Mouse (Mus musculus): Measurements from ENCODE around the gene Gm11214. TPM values are rescaled to one million over a fixed set of nuclear protein-coding genes. Genes with fewer than 3 reads are reported as not detected.

Gm11214 gene
- not detected in 2 replicates for polyA plus RNA-seq (2014; fragmentation: Nextera tagmentation; extraction: Ambion mirVana)

DNA sequence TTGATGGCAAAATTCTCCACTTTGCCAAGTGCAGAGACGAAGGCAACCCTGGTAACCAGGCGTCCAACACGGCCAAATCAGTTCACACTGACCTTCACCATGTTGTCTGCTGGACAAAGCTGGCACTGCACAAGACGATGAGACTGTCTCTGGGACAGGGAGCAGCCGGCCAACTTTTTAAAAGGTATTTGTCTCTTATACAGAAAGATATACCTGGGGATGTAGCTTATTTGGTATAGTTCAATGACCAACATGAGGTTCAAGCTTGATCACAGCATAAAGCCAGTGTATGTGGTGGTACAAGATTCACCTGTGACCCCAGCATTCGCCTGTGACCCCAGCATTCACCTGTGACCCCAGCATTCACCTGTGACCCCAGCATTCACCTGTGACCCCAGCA lies at the start of gene Gm11214:
Gm11214 (minus strand) TSS at position 101 of the 400 bp plus-strand sequence.
- H3K9ac ChIP-seq (ENCODE audit: low read depth, low read length), result no peak within 1 kb of the TSS
- H3K4me1 ChIP-seq (ENCODE audit: control insufficient read depth, insufficient read depth, low read length), result no peaks in the 10 kb centered on the region
- H3K4me2 ChIP-seq (ENCODE audit: low read depth, low read length), result no peak within 1 kb of the TSS
- WGBS, result 87% methylated on average over 6 of the region's 6 CpGs
- H3K9me3 ChIP-seq (ENCODE audit: control insufficient read depth, low read length), result no peaks in the 10 kb centered on the region
- ATAC-seq (ENCODE audit: low read depth) (no peak), DNase-seq (ENCODE audit: low spot score) (no peak)
- H3K36me3 ChIP-seq (ENCODE audit: control insufficient read depth, insufficient read depth, low read length), result no peaks in the 10 kb centered on the region
- no peaks in the 10 kb centered on the region for H3K27me3 ChIP-seq (replicated peaks; ENCODE audit: control insufficient read depth, insufficient read depth, low read length)
- H3K27ac ChIP-seq (replicated peaks; ENCODE audit: low read depth, low read length), result no peak within 1 kb of the TSS
- no peak within 1 kb of the TSS for H3K4me3 ChIP-seq (ENCODE audit: low read depth, low read length)

DNA sequence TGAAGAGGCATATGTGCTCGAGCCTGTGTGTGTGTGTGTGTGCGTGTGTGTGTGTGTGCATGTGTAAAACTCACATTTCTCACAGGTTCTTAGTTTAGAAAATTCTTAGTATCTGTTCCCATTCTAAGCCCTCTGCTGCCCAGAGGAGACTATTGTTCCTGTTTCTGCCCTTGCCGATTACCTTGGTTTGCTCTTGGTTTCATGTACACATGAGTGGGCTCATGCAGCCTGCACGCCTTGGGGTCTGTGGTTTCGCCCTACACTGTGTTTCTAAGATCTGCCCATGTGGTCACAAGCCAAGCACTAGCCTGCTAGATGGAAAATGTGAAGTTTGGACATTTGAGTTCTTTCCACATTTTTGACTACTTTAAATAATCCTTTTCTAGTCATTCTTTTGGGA lies 48.7 kb upstream of the Gm11214 start:
- H3K27me3 ChIP-seq (replicated peaks; ENCODE audit: control insufficient read depth, insufficient read depth, low read length), result no peaks in the 10 kb centered on the region
- H3K36me3 ChIP-seq (ENCODE audit: control insufficient read depth, insufficient read depth, low read length), result no peaks in the 10 kb centered on the region
- no peak overlapping the region for H3K4me2 ChIP-seq (ENCODE audit: low read depth, low read length)
- ATAC-seq (ENCODE audit: low read depth) (no peak), DNase-seq (ENCODE audit: low spot score) (no peak)
- H3K9ac ChIP-seq (ENCODE audit: low read depth, low read length), result no peak overlapping the region
- H3K4me1 ChIP-seq (ENCODE audit: control insufficient read depth, insufficient read depth, low read length), result no peaks in the 10 kb centered on the region
- H3K4me3 ChIP-seq (ENCODE audit: low read depth, low read length), result no peak overlapping the region
- no peaks in the 10 kb centered on the region for H3K9me3 ChIP-seq (ENCODE audit: control insufficient read depth, low read length)
- H3K27ac ChIP-seq (replicated peaks; ENCODE audit: low read depth, low read length), result no peak overlapping the region
- WGBS, result 86% methylated on average over 5 of the region's 5 CpGs

DNA sequence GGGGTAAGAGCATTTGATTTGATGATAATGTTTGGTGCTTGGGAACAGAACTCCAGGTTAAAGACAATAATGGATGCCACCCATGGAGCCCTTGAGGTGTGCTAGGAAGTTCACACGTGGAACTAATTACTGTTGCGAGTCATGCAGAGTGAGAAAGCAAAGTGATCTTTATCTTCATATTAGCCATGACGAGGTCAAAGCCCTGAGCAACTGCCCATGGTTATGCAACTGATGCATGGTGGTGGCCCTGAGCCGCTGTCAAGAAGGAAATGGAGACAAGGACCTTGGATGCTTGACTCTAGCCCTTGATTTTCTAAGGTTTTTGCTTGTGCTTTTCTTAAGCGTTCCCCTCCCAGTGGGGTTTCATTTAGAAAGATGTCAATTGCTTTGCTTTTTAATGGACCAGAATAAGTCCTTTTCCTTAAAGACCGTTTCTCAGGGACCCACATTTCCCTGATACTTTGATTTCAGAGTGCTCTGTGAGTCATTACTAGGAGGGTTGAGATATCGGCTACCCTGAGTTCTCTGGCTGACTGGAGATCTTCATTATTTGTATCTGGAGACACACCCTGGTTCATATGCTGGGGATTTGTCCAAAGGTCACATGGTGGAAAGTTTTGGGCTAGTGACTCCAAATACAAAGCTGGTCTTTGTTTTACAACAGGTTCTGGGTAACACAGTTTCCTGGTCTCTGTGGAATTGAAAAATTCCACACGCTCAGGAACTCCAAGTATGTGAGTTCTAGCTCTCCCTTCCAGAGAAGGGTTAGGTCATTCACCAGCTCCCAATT lies 47.4 kb upstream of the Gm11214 start:
- no peak overlapping the region for H3K4me2 ChIP-seq (ENCODE audit: low read depth, low read length)
- no peaks in the 10 kb centered on the region for H3K4me1 ChIP-seq (ENCODE audit: control insufficient read depth, insufficient read depth, low read length)
- DNase-seq (ENCODE audit: low spot score) (no peak), ATAC-seq (ENCODE audit: low read depth) (no peak)
- 62% methylated on average over 8 of the region's 8 CpGs for WGBS
- H3K36me3 ChIP-seq (ENCODE audit: control insufficient read depth, insufficient read depth, low read length), result no peaks in the 10 kb centered on the region
- H3K27me3 ChIP-seq (replicated peaks; ENCODE audit: control insufficient read depth, insufficient read depth, low read length), result no peaks in the 10 kb centered on the region
- no peaks in the 10 kb centered on the region for H3K9me3 ChIP-seq (ENCODE audit: control insufficient read depth, low read length)
- no peak overlapping the region for H3K27ac ChIP-seq (replicated peaks; ENCODE audit: low read depth, low read length)
- H3K4me3 ChIP-seq (ENCODE audit: low read depth, low read length), result no peak overlapping the region
- H3K9ac ChIP-seq (ENCODE audit: low read depth, low read length), result no peak overlapping the region

DNA sequence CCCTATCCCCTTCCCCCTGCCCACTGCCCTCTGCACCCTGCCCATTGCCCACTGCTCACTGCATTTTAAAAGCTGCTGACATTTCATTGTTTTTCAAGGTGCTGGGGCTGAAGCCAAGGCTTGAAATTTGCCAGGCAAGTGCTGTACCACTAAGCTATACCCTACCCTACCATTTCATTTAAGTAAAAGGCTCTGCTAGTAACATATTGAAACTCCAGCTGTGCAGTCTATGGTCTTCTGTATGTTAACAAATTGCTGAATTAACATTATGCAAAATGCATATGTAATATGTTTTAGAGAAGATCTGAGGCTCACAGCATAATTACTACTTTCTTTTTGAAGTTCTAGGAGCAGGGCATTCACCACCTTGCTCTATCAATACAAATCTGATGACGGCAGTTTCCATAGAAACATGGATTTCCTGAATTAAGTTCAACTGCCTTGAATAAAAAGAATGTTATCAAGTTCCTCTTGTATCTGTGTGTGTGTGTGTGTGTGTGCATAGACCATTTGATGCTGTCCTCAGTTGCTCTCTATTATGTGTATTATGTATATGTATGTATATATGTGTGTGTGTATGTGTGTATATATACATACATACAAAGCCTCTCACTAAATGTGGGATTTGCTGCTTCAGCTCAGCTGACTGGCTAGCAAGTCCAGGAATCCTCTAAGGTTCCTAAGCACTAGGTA lies 43.2 kb upstream of the Gm11214 start:
- 73% methylated on average over 1 of the region's 1 CpGs for WGBS
- ATAC-seq (ENCODE audit: low read depth), result no peak
- no peak for DNase-seq (ENCODE audit: low spot score)
- Histone ChIP-seq H3K36me3 (ENCODE audit: control insufficient read depth, insufficient read depth, low read length) (no peaks in the 10 kb centered on the region), H3K27ac (replicated peaks; ENCODE audit: low read depth, low read length) (no peak overlapping the region), H3K4me3 (ENCODE audit: low read depth, low read length) (no peak overlapping the region), H3K9ac (ENCODE audit: low read depth, low read length) (no peak overlapping the region), H3K4me1 (ENCODE audit: control insufficient read depth, insufficient read depth, low read length) (no peaks in the 10 kb centered on the region), H3K4me2 (ENCODE audit: low read depth, low read length) (no peak overlapping the region), H3K27me3 (replicated peaks; ENCODE audit: control insufficient read depth, insufficient read depth, low read length) (no peaks in the 10 kb centered on the region), H3K9me3 (ENCODE audit: control insufficient read depth, low read length) (no peaks in the 10 kb centered on the region)

DNA sequence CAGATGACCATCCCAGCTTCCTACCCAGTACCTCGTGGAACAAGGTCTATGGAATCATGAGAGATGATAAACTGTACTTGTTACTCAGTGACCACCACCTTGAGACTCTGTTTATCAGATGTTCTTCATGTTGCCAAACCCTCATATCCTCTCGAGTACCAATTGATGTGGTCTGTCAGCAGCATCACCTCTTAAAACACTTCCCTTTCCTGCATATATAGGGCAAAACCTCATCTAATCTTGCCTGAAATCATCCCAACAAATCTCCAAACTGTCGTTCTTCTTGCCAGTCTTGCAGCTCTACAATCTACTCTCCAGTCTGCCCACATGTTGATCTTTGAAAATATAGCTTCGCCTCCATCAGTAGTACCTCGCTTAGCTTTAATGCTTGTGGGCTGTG lies 41.1 kb upstream of the Gm11214 start:
- H3K27me3 ChIP-seq (replicated peaks; ENCODE audit: control insufficient read depth, insufficient read depth, low read length), result no peaks in the 10 kb centered on the region
- H3K4me1 ChIP-seq (ENCODE audit: control insufficient read depth, insufficient read depth, low read length), result no peaks in the 10 kb centered on the region
- DNase-seq (ENCODE audit: low spot score), result no peak
- no peak overlapping the region for H3K9ac ChIP-seq (ENCODE audit: low read depth, low read length)
- H3K27ac ChIP-seq (replicated peaks; ENCODE audit: low read depth, low read length), result no peak overlapping the region
- 77% methylated on average over 5 of the region's 5 CpGs for WGBS
- no peak overlapping the region for H3K4me3 ChIP-seq (ENCODE audit: low read depth, low read length)
- no peaks in the 10 kb centered on the region for H3K36me3 ChIP-seq (ENCODE audit: control insufficient read depth, insufficient read depth, low read length)
- H3K4me2 ChIP-seq (ENCODE audit: low read depth, low read length), result no peak overlapping the region
- no peaks in the 10 kb centered on the region for H3K9me3 ChIP-seq (ENCODE audit: control insufficient read depth, low read length)
- no peak for ATAC-seq (ENCODE audit: low read depth)

DNA sequence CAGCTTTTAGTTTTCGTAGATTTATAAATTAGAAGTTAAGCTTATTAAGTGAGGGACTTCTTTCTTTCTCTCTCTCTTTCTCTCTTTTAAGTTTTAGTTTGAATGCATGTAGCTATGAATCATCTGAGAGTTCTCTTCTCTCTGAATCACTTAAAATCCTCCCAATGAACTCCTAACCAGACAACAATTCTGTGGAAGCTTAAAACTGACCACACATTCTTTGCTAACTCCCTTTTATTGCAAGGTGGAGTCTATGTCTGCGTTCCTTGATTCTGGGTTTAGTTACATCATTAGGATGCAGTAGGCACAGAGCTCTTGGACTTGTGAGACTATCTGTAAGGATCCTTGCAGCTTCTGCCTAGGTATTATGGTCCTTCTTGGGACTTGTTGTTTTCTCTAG lies 40.5 kb upstream of the Gm11214 start:
- ATAC-seq (ENCODE audit: low read depth) (no peak), DNase-seq (ENCODE audit: low spot score) (no peak)
- 84% methylated on average over 2 of the region's 2 CpGs for WGBS

DNA sequence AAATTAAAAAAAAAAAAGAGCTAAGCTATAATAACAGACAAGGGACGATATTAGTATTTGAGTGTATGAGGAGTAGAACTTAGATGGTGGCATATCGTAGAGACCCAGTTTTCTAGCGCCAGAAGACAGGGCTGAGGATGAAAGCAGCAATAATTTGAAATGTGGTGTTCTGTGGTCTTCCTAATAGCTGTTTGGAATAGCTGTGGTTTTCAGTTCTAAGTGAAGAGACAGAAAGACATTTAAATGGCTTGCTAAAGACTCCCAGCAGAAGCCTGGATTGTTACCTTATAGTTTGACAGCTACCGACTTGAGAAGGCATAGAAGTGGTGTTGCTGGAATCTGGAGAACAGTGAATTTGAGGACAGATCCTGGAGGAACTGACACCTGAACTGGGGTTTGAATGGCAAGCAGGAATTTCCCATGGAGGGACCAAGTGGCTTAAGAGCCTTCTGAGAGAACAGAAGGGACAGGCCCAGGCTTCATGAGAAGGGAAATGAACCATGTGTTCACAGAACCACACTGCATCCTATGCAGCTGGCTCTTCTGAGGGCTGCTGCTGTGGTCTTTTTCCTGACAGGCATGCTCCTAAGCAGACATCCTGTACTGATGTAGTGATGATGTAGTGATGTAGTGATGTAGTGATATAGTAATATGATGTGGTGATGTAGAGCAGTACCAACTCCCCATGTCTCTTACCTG lies 39.0 kb upstream of the Gm11214 start:
- H3K4me1 ChIP-seq (ENCODE audit: control insufficient read depth, insufficient read depth, low read length), result no peaks in the 10 kb centered on the region
- ATAC-seq (ENCODE audit: low read depth) (no peak), DNase-seq (ENCODE audit: low spot score) (no peak)
- no peaks in the 10 kb centered on the region for H3K27me3 ChIP-seq (replicated peaks; ENCODE audit: control insufficient read depth, insufficient read depth, low read length)
- H3K4me2 ChIP-seq (ENCODE audit: low read depth, low read length), result no peak overlapping the region
- WGBS, result 61% methylated on average over 4 of the region's 4 CpGs
- no peaks in the 10 kb centered on the region for H3K9me3 ChIP-seq (ENCODE audit: control insufficient read depth, low read length)
- H3K27ac ChIP-seq (replicated peaks; ENCODE audit: low read depth, low read length), result no peak overlapping the region
- no peaks in the 10 kb centered on the region for H3K36me3 ChIP-seq (ENCODE audit: control insufficient read depth, insufficient read depth, low read length)
- no peak overlapping the region for H3K4me3 ChIP-seq (ENCODE audit: low read depth, low read length)
- H3K9ac ChIP-seq (ENCODE audit: low read depth, low read length), result no peak overlapping the region

More for the DNA sequence above, 40.5 kb upstream of the Gm11214 start:
- Histone ChIP-seq H3K27ac (replicated peaks; ENCODE audit: low read depth, low read length) (no peak overlapping the region), H3K4me3 (ENCODE audit: low read depth, low read length) (no peak overlapping the region), H3K36me3 (ENCODE audit: control insufficient read depth, insufficient read depth, low read length) (no peaks in the 10 kb centered on the region), H3K27me3 (replicated peaks; ENCODE audit: control insufficient read depth, insufficient read depth, low read length) (no peaks in the 10 kb centered on the region), H3K4me2 (ENCODE audit: low read depth, low read length) (no peak overlapping the region), H3K9ac (ENCODE audit: low read depth, low read length) (no peak overlapping the region), H3K4me1 (ENCODE audit: control insufficient read depth, insufficient read depth, low read length) (no peaks in the 10 kb centered on the region), H3K9me3 (ENCODE audit: control insufficient read depth, low read length) (no peaks in the 10 kb centered on the region)

DNA sequence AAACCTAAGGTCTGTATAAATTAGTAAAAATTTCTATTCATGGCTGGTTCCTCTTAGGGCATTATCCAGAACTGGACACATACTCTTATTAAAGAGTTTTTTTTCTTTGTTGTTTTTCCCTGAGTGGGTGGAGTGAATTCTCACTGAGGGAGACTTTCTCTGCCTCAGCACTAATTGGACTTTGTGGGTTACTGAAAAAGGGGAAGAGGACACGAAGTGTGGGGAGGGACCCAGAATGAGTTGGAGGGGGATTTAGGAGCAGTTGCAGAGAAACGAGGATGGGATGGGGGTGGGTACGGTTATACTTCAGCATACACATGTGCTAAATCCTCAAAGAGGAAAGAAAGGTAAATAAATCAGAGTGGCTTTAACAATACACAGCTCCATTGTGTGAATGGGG lies 36.6 kb upstream of the Gm11214 start:
- Histone ChIP-seq H3K9me3 (ENCODE audit: control insufficient read depth, low read length) (no peaks in the 10 kb centered on the region), H3K27me3 (replicated peaks; ENCODE audit: control insufficient read depth, insufficient read depth, low read length) (no peaks in the 10 kb centered on the region), H3K4me2 (ENCODE audit: low read depth, low read length) (no peak overlapping the region), H3K4me3 (ENCODE audit: low read depth, low read length) (no peak overlapping the region), H3K9ac (ENCODE audit: low read depth, low read length) (no peak overlapping the region), H3K27ac (replicated peaks; ENCODE audit: low read depth, low read length) (no peak overlapping the region), H3K4me1 (ENCODE audit: control insufficient read depth, insufficient read depth, low read length) (no peaks in the 10 kb centered on the region), H3K36me3 (ENCODE audit: control insufficient read depth, insufficient read depth, low read length) (no peaks in the 10 kb centered on the region)
- no peak for DNase-seq (ENCODE audit: low spot score)
- 59% methylated on average over 3 of the region's 3 CpGs for WGBS
- no peak for ATAC-seq (ENCODE audit: low read depth)
